Mouse (Mus musculus) liver, embryonic 11.5 days (tissue): Measurements from ENCODE around the gene Wdfy3. TPM values are rescaled to one million over a fixed set of nuclear protein-coding genes. Genes with fewer than 3 reads are reported as not detected.

Experiments used
- ATAC-seq: fragments of 200-750 bp; cut with Nextera tagmentation; replicated peaks from 2 replicates; pipeline ENCODE4 v1.8.0; 2017; ENCODE audit warnings: moderate number of reproducible peaks, mild to moderate bottlenecking, moderate TSS enrichment, moderate library complexity; ENCODE audit not compliant: low FRiP score
- DNase-seq: peaks from one replicate; pipeline ENCODE4 v3.0.0-alpha.2; 2017; ENCODE audit warnings: low spot score
- H3K27ac ChIP-seq: fragments of 300-500 bp; sonication (generic); 2 replicates; pipeline ENCODE4 v1.5.1; 2014; ENCODE audit warnings: mild to moderate bottlenecking, low read depth, low read length, control low read depth
- H3K27me3 ChIP-seq: fragments of 300-500 bp; sonication (generic); replicated peaks from 2 replicates; pipeline ENCODE4 v1.6.1; 2014; ENCODE audit warnings: low read length, mixed read lengths; ENCODE audit not compliant: control insufficient read depth, insufficient read depth
- H3K36me3 ChIP-seq: fragments of 300-500 bp; sonication (generic); 2 replicates; pipeline ENCODE4 v1.6.1; 2014; ENCODE audit warnings: mild to moderate bottlenecking, low read length, moderate library complexity, mixed read lengths; ENCODE audit not compliant: control insufficient read depth, insufficient read depth
- H3K4me1 ChIP-seq: fragments of 300-500 bp; sonication (generic); replicated peaks from 2 replicates; pipeline ENCODE4 v1.6.1; 2014; ENCODE audit warnings: low read length, mixed read lengths; ENCODE audit not compliant: control insufficient read depth, insufficient read depth
- H3K4me2 ChIP-seq: fragments of 300-500 bp; sonication (generic); 2 replicates; pipeline ENCODE4 v1.6.1; 2014; ENCODE audit warnings: mild to moderate bottlenecking, control low read depth, moderate library complexity
- H3K4me3 ChIP-seq: fragments of 300-500 bp; sonication (generic); 2 replicates; pipeline ENCODE4 v1.5.1; 2014; ENCODE audit warnings: low read depth, low read length, control low read depth
- H3K9ac ChIP-seq: fragments of 300-500 bp; sonication (generic); 2 replicates; pipeline ENCODE4 v1.6.1; 2014; ENCODE audit warnings: low read depth, low read length, control low read depth
- H3K9me3 ChIP-seq: fragments of 300-500 bp; sonication (generic); 2 replicates; pipeline ENCODE4 v1.6.1; 2016; ENCODE audit warnings: low read length, inconsistent platforms, mixed read lengths; ENCODE audit not compliant: control insufficient read depth
- WGBS: fragments of 180-500 bp; shearing (Covaris S2); extraction: QIAGEN DNeasy Blood & Tissue Kit; methylation state at CpG from one replicate; pipeline ENCODE4 v1.1.7; 2014; 5-methylcytosine and 5-hydroxymethylcytosine counted together
- polyA plus RNA-seq: library from polyadenylated mRNA; unstranded; fragments of >200 nt; fragmentation: Nextera tagmentation; extraction: Ambion mirVana; gene quantifications from 2 replicates; pipeline ENCODE4 v1.2.1, GENCODE M21; 2014

Wdfy3 gene
- polyA plus RNA-seq, 1 experiment from 2014 or later, result 12.7 TPM

DNA sequence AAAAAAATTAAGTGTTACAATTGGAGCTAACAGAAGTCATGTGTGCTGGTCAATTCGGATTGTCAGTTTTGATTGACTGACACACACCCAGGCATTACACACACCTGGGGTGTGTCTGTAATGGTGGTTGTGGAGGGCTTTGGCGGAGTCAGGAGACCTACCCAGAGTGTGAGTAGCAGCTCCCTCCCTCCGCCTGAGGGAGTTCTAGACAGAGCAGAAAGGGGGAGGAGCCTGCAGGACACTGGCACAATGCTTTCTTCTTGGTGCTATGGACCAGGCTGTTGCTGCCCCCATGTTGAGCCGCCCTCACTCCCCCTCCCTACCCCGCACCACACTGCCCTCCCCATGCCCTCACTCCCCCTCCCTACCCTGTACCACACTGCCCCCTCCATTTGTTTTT lies 279.2 kb downstream of the Wdfy3 start:
- no peaks in the 10 kb centered on the region for H3K27me3 ChIP-seq
- no peaks in the 10 kb centered on the region for H3K9me3 ChIP-seq
- H3K4me3 ChIP-seq, result no peak overlapping the region
- no peak for ATAC-seq
- H3K4me2 ChIP-seq, result no peak overlapping the region
- no peak for DNase-seq
- H3K9ac ChIP-seq, result no peak overlapping the region
- 76% methylated on average over 5 of the region's 5 CpGs for WGBS
- H3K36me3 ChIP-seq, result no peaks in the 10 kb centered on the region
- no peak overlapping the region for H3K27ac ChIP-seq
- H3K4me1 ChIP-seq, result no peaks in the 10 kb centered on the region; the same call in 1 of the 2 replicates

DNA sequence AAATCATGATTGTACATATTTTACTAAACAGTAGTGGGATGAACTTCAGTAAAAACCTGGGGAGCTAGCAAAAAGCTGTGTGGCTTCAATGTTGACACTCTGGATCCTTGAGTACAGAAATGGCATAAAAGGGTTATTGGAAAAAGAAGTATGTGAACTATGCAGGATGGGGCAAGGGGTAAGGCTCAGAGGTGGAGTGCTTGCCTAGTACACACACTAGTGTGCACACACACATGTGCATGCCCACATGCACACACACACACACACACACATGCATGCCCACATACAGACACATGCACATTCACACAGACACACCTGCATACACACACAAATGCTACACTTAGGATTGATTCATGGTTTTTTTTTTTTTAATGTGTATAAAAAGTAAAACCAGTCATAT lies 280.0 kb downstream of the Wdfy3 start:
- Histone ChIP-seq H3K4me3 (no peak overlapping the region), H3K9me3 (no peaks in the 10 kb centered on the region), H3K27ac (no peak overlapping the region), H3K4me1 (no peaks in the 10 kb centered on the region; the same call in 1 of the 2 replicates), H3K9ac (no peak overlapping the region), H3K36me3 (no peaks in the 10 kb centered on the region), H3K27me3 (no peaks in the 10 kb centered on the region), H3K4me2 (no peak overlapping the region)
- ATAC-seq (no peak), DNase-seq (no peak)

DNA sequence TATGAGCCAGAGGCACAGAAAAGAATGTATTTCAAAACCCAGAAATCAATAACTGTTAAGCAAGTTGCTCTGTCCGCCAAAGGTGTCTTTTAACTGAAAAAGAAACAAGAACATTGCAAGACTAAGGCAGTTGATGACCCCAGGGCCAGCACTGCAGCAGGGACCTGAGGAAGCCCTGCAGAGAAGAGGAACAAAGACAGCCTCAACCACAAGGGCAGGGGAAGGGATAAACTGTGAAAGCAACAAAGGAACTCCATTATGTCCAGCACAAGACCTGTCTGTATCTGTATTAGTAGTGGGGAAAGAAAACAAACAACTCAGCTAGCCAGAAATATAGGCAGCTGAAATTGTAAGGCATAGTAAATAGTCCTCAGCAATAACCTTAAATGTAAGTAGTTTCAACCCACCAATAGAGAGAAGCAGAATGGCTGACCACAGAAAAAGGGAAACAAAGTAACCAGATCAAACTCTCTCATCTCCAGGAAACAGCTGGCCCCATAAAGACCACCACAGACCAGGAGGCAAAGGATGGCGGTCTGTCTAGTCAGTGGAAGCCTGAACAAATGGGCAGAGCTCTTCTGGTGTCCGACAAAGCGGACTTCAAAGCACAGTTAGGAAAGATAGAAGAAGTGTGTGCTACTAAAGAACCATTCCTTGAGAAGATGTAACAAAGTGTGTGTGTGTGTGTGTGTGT lies 283.7 kb downstream of the Wdfy3 start:
- ATAC-seq, result 0 out of 2 replicates have a peak, but pooled peaks have one; percentile 39
- DNase-seq, result no peak
- H3K9ac ChIP-seq, result no peak overlapping the region
- H3K27ac ChIP-seq, result no peak overlapping the region
- WGBS, result 48% methylated on average over 4 of the region's 4 CpGs
- no peaks in the 10 kb centered on the region for H3K36me3 ChIP-seq
- no peaks in the 10 kb centered on the region for H3K27me3 ChIP-seq
- no peaks in the 10 kb centered on the region for H3K4me1 ChIP-seq
- no peak overlapping the region for H3K4me3 ChIP-seq
- H3K4me2 ChIP-seq, result no peak overlapping the region
- H3K9me3 ChIP-seq, result no peaks in the 10 kb centered on the region

DNA sequence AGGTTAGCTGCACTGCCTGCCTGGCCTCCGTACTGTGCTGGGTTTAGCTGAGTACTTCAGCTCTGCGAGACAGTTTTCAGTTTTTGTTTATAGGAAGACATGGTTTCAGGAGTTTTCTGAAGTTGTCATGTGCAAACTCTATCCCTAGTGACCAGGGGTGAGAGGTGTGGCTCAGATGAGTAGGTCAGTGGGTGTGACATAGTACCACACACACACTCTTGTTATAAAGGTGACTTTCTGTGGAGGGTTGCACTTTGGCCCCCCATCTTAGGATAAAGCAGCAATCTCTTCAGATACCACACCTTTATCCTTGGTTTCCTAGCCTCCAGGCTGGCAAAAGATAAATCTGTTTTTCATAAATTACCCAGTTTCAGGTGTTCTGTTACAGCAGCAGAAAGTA lies 284.9 kb downstream of the Wdfy3 start:
- Histone ChIP-seq H3K27me3 (no peaks in the 10 kb centered on the region), H3K27ac (no peak overlapping the region), H3K4me3 (no peak overlapping the region), H3K9ac (no peak overlapping the region), H3K9me3 (no peaks in the 10 kb centered on the region), H3K36me3 (no peaks in the 10 kb centered on the region), H3K4me2 (no peak overlapping the region), H3K4me1 (no peaks in the 10 kb centered on the region)
- DNase-seq (no peak), ATAC-seq (no peak)
- WGBS, result 83% methylated on average over 2 of the region's 2 CpGs

DNA sequence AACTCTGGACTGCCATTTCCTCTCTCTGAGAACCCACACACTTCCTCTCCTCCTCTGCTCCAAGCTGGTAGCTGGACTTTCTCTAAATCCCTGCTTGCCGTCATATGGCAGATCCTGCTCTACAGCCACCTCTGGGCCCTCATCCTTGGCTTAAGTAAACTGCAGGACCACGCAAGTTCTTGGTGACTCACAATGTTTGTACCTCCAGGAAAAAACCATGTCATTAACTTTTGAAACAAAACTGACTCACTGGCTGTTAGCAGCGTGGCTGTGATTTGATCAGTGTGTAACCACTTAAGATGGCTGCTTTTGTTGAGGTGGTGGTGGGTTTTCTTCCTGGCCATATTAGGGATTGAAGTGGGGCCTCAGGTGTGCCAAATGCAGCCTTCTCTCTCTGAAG lies 285.4 kb downstream of the Wdfy3 start:
- no peaks in the 10 kb centered on the region for H3K27me3 ChIP-seq

More for the DNA sequence above, 285.4 kb downstream of the Wdfy3 start:
- WGBS, result 61% methylated on average over 3 of the region's 3 CpGs
- Histone ChIP-seq H3K4me3 (no peak overlapping the region), H3K9ac (no peak overlapping the region), H3K9me3 (no peaks in the 10 kb centered on the region), H3K27ac (no peak overlapping the region), H3K4me2 (no peak overlapping the region), H3K4me1 (no peaks in the 10 kb centered on the region), H3K36me3 (no peaks in the 10 kb centered on the region)
- no peak for DNase-seq
- ATAC-seq, result no peak
